Mouse (Mus musculus) testis, adult 2 months (tissue): Measurements from ENCODE around the gene Akap2.

Source experiments
- CTCF ChIP-seq: fragments of 200-500 bp; IDR thresholded peaks from 2 replicates; pipeline ENCODE4 v1.5.1; 2012; ENCODE audit warnings: low read depth, mild to moderate bottlenecking, inconsistent platforms, low read length, moderate library complexity; ENCODE audit not compliant: control insufficient read depth, insufficient read depth, insufficient replicate concordance
- POLR2A ChIP-seq: fragments of 200-500 bp; IDR thresholded peaks from 2 replicates; pipeline ENCODE4 v1.6.1; 2012; ENCODE audit warnings: low read depth, mild to moderate bottlenecking, inconsistent platforms, low read length, moderate library complexity; ENCODE audit not compliant: control insufficient read depth

- TF ChIP-seq POLR2A (no peak), CTCF (no peak)
Measured at GRCm38 (mm10) chr4:57934181-57934580, 216.7 kb downstream of the Akap2 start.
